Mouse (Mus musculus) heart, postnatal 10 days (tissue): ENCODE results near the gene Ptx3. TPM values are rescaled to one million over a fixed set of nuclear protein-coding genes. Genes with fewer than 3 reads are reported as not detected.

Experiments used
- total RNA-seq, 2 experiments: library from RNA; stranded (reverse); gene quantifications; 2 replicates each; pipeline ENCODE4 v1.2.3; 2021

Gene Ptx3
- total RNA-seq, 2 experiments from 2014 or later: 3.3 to 3.4 TPM

Other genes with a start within 250 kb of the Ptx3 start
- under 1 TPM; 0.35 to 0.36 TPM for gene Veph1, start 76.9 kb downstream of the Ptx3 start, total RNA-seq